Mouse (Mus musculus) liver, postnatal 0 days (tissue): ENCODE results near the gene Stk40.

Experiments
- CTCF ChIP-seq: sonication (generic); IDR thresholded peaks from 2 replicates; pipeline ENCODE4 v1.5.1; 2016; ENCODE audit warnings: antibody characterized with exemption, low read depth
- EP300 ChIP-seq: IDR thresholded peaks from 2 replicates; pipeline ENCODE4 v1.6.1; 2016; ENCODE audit warnings: antibody characterized with exemption, low read depth, mild to moderate bottlenecking

DNA sequence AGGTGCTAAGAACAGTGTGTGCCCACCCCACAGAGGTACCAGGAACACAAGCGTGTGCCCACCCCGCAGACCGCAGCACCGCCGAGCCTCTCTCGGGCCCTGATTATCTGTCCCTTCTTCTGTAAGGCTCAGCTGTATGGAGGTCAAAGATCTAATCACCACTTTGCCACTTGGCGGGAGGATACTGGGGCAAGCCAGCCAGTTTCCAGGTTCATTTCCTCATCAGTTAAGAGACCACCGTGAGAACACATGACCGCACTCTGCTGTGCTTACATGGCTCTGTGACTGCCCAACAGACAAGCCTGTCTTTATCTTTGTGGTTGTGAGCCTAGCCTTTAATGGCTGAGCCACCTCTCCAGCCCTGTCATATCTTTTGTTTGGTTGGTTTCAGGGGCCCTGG lies 20.7 kb upstream of the Stk40 start:
- TF ChIP-seq CTCF (no peak), EP300 (no peak)
